Mouse (Mus musculus): Measurements from ENCODE around the gene Mthfd2l.

DNA sequence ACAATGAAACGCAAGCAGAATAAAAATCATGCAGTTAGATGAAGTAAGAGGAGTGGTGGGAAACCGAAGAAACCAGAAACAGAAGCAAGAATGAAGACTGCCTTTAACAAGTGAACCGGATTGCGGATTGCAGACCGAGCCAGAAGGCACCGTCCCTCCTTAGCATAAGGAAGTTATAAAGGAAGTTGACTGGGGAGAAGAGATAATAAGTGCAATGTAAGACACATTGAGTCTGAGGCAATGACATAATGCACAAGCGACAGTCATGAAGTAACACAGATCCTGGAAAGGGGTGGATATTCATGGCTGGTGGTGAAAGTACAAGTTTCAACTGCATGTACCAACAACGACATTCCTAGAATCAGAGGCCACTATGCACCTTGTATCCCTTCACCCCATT is 92.2 kb downstream of the Mthfd2l start:
- TF ChIP-seq CTCF (IDR thresholded peaks at IDR 0.05; ENCODE audit: low read depth) = no peak
- no peak for TF ChIP-seq EP300 (IDR thresholded peaks at IDR 0.05; ENCODE audit: low read depth)
